Mouse (Mus musculus): Measurements from ENCODE around the gene Tex35. TPM values are rescaled to one million over a fixed set of nuclear protein-coding genes. Genes with fewer than 3 reads are reported as not detected.

Tex35 gene
- polyA plus RNA-seq, 1 experiment from 2014 or later = not detected

DNA sequence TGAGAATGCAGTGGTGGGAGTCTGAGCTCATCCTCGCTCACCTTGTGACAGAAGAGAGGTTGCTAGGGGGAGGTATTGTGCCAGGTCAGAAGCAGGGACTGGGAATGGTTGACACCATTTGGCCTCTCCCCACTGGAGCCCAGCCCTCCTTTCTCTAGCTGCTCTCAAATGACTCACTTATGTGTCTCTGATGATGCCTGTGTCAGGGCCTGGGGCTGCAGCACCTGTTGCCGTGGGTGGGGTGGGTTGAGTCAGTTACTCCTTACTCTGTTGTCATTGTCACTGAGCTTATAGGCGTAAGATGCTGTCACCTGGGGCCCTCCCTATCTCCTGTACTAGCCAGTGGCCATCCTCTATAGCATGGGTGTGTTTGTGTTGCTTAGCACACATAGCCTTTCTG is 17.6 kb downstream of the Tex35 start:
- H3K4me2 ChIP-seq = no peak overlapping the region
- no peaks in the 10 kb centered on the region for H3K36me3 ChIP-seq (ENCODE audit: control insufficient read depth, insufficient read depth, low read length)
- WGBS = 61% methylated on average over 3 of the region's 3 CpGs
- no peak overlapping the region for H3K27ac ChIP-seq (ENCODE audit: low read depth, low read length)
- no peaks in the 10 kb centered on the region for H3K9me3 ChIP-seq (ENCODE audit: control insufficient read depth, low read length)
- peaks cover 3% of the 10 kb centered on the region for H3K4me1 ChIP-seq (replicated peaks; ENCODE audit: control insufficient read depth, insufficient read depth, low read length)
- no peaks in the 10 kb centered on the region for H3K27me3 ChIP-seq (replicated peaks; ENCODE audit: control insufficient read depth, insufficient read depth, low read length)
- H3K4me3 ChIP-seq (ENCODE audit: low read depth, low read length) = no peak overlapping the region
- no peak overlapping the region for H3K9ac ChIP-seq (ENCODE audit: low read depth, low read length)
- DNase-seq (ENCODE audit: low spot score) (no peak), ATAC-seq (replicated peaks; ENCODE audit: low FRiP score) (no peak)

DNA sequence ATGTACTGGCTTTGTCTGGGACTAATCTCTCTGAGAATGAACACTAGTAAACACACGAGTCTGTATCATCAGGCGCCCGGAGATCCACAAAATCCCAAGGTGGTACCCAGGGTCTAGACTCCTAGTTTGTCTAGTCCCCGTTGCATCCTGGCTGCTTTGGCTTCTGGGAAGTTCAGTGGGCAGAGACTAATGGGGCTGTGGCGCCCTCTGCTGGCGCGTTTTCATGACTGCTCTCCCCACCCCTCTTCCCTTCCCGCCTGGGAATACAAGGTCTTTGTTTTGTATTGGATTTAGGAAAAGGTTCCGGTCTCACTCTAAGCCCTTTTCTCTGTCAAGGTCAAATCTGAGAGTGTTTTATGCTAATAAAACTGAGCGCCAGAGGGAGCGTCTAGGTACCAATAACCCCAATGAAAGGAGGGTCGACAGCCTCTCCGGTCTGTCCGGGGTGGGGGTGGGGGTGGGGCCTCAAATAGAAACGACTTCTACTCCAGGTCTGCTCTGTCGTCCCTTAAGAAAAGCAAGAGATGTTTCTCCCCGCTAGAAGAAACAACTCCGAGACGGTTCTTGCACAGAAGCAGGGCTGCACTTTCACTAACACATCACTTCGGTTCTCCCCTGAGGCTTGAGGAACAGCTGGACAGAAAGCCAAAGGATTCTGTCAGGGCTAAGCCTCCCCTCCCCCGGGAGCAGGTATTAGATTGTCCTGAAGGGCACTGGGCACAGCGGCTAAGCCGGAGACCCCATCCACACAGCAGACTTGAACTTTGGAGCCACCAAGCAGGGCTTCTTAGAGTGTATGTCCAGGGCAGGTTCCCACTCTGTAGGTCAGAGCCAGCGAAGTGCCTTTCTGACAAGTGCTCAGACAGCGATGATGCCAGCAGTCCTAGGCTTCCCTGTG is 22.1 kb downstream of the Tex35 start:
- H3K27ac ChIP-seq (ENCODE audit: low read depth, low read length) = no peak overlapping the region
- H3K4me2 ChIP-seq = peak overlapping the region; percentile 63
- 11% methylated on average over 25 of the region's 25 CpGs for WGBS
- peaks cover 3% of the 10 kb centered on the region for H3K4me1 ChIP-seq (replicated peaks; ENCODE audit: control insufficient read depth, insufficient read depth, low read length)
- peak; percentile 48; the same call in 1 of the 2 replicates for ATAC-seq (replicated peaks; ENCODE audit: low FRiP score)
- peak overlapping the region; percentile 35 for H3K9ac ChIP-seq (ENCODE audit: low read depth, low read length)
- H3K27me3 ChIP-seq (replicated peaks; ENCODE audit: control insufficient read depth, insufficient read depth, low read length) = no peaks in the 10 kb centered on the region
- peak overlapping the region; percentile 44 for H3K4me3 ChIP-seq (ENCODE audit: low read depth, low read length)
- H3K36me3 ChIP-seq (ENCODE audit: control insufficient read depth, insufficient read depth, low read length) = no peaks in the 10 kb centered on the region
- DNase-seq (ENCODE audit: low spot score) = peak; percentile 68
- H3K9me3 ChIP-seq (ENCODE audit: control insufficient read depth, low read length) = no peaks in the 10 kb centered on the region

DNA sequence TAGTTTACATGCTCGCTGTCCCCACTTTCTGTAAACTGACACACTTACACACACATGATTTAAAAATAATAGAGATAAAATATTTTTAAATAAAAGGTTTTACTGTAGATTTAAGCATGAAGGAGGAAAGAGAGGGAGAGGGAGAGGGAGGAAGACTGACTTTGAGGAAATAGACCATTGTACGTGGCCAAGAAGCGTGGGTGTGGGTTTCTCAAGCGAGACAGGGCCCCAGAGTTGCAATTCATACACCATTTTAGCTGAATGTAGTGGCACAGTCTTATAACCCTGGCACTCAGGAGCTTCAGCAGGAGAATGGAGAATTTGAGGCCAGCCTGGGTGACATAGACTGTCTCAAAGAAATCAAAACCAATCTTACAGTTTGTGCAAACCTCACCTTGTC is 25.5 kb downstream of the Tex35 start:
- DNase-seq (ENCODE audit: low spot score) (no peak), ATAC-seq (replicated peaks; ENCODE audit: low FRiP score) (no peak)
- 78% methylated on average over 4 of the region's 4 CpGs for WGBS
- no peak overlapping the region for H3K27ac ChIP-seq (ENCODE audit: low read depth, low read length)
- no peaks in the 10 kb centered on the region for H3K36me3 ChIP-seq (ENCODE audit: control insufficient read depth, insufficient read depth, low read length)
- H3K4me1 ChIP-seq (replicated peaks; ENCODE audit: control insufficient read depth, insufficient read depth, low read length) = peaks cover 3% of the 10 kb centered on the region
- H3K27me3 ChIP-seq (replicated peaks; ENCODE audit: control insufficient read depth, insufficient read depth, low read length) = no peaks in the 10 kb centered on the region
- H3K9me3 ChIP-seq (ENCODE audit: control insufficient read depth, low read length) = no peaks in the 10 kb centered on the region
- H3K9ac ChIP-seq (ENCODE audit: low read depth, low read length) = no peak overlapping the region
- H3K4me3 ChIP-seq (ENCODE audit: low read depth, low read length) = no peak overlapping the region
- no peak overlapping the region for H3K4me2 ChIP-seq

DNA sequence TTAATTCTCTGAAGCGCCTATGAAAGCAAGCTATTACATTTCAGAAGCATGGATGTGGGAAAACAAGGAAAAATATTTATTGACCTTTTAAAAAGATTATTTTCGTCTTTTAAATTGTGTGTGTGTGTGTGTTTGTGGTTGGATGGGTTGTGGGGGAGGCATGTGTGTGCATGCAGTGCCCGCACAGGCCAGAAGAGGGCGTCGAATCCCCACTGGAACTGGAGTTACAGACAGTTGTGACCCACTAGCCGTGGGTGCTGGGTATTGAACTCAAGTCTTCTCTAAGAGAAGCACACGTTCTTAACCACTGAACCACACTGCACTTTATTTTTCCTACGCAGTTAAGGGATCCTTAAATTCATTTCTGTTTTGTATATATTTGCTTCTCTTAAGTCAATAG is 26.5 kb downstream of the Tex35 start:
- DNase-seq (ENCODE audit: low spot score) = no peak
- WGBS = 47% methylated on average over 8 of the region's 8 CpGs
- no peaks in the 10 kb centered on the region for H3K9me3 ChIP-seq (ENCODE audit: control insufficient read depth, low read length)

DNA sequence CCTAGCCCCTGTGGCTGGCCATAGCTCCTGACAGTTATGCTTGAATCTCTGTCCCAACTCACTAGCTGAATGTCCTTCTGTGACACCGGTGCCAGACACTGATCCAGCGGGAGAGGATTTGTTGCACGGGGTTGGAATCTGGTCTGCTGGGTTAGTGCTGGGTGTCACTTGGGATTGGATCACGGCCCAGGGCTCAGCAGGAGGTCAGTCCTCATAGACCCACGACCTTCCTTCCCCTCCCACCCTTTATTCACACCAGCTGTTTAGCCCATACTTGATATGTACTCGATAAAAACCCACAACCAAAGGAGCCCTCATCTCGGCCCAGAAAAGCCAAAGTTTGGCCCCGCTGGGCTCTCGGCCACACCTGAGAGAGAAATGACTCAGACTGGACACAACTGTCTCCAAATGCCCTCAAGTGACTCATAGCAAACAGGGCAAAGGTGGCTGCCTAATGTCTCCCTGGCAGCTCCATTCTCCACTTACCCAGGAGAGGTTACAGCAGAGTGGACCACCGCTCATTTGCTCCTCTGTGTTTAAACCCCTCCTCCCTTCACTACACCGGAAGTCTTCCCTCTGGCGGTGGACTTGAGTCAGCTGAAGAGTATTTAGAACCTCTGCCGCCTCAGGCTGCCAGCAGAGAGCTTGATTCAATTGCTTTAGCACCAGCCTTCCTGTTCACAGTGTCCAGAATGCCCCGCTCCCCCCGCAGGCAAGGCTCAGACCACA is 27.2 kb downstream of the Tex35 start:
- H3K9me3 ChIP-seq (ENCODE audit: control insufficient read depth, low read length) = no peaks in the 10 kb centered on the region
- ATAC-seq (replicated peaks; ENCODE audit: low FRiP score) (no peak), DNase-seq (ENCODE audit: low spot score) (no peak)
- 57% methylated on average over 15 of the region's 15 CpGs for WGBS
- H3K4me2 ChIP-seq = no peak overlapping the region
- H3K36me3 ChIP-seq (ENCODE audit: control insufficient read depth, insufficient read depth, low read length) = no peaks in the 10 kb centered on the region
- peaks cover 3% of the 10 kb centered on the region for H3K4me1 ChIP-seq (replicated peaks; ENCODE audit: control insufficient read depth, insufficient read depth, low read length)
- H3K27me3 ChIP-seq (replicated peaks; ENCODE audit: control insufficient read depth, insufficient read depth, low read length) = no peaks in the 10 kb centered on the region
- no peak overlapping the region for H3K27ac ChIP-seq (ENCODE audit: low read depth, low read length)
- H3K9ac ChIP-seq (ENCODE audit: low read depth, low read length) = no peak overlapping the region
- no peak overlapping the region for H3K4me3 ChIP-seq (ENCODE audit: low read depth, low read length)

More for the DNA sequence above, 26.5 kb downstream of the Tex35 start:
- peaks cover 3% of the 10 kb centered on the region for H3K4me1 ChIP-seq (replicated peaks; ENCODE audit: control insufficient read depth, insufficient read depth, low read length)
- H3K9ac ChIP-seq (ENCODE audit: low read depth, low read length) = no peak overlapping the region
- no peak overlapping the region for H3K4me2 ChIP-seq
- H3K27ac ChIP-seq (ENCODE audit: low read depth, low read length) = no peak overlapping the region
- H3K27me3 ChIP-seq (replicated peaks; ENCODE audit: control insufficient read depth, insufficient read depth, low read length) = no peaks in the 10 kb centered on the region
- ATAC-seq (replicated peaks; ENCODE audit: low FRiP score) = no peak
- H3K4me3 ChIP-seq (ENCODE audit: low read depth, low read length) = no peak overlapping the region
- no peaks in the 10 kb centered on the region for H3K36me3 ChIP-seq (ENCODE audit: control insufficient read depth, insufficient read depth, low read length)

DNA sequence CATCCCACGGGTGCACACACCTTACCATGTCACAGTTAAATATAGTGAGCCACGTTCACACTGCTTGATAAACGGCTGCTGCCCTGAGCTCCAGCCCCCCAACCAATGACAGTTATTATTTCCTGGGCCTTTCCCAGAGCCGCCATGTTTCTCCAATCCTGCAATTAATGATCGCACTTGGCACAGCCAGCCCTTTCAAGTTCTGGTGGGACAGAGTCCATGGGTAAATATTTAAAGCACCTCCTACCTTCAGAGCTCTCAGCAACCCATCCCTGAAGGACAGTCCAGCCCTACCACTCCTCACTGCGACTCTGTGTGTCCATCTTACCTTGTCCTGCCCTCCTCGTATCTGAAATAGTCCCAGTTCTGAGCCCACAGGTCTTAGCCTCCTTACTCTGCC is 28.4 kb downstream of the Tex35 start:
- no peak overlapping the region for H3K27ac ChIP-seq (ENCODE audit: low read depth, low read length)
- no peaks in the 10 kb centered on the region for H3K9me3 ChIP-seq (ENCODE audit: control insufficient read depth, low read length)
- ATAC-seq (replicated peaks; ENCODE audit: low FRiP score) (no peak), DNase-seq (ENCODE audit: low spot score) (no peak)
- H3K4me1 ChIP-seq (replicated peaks; ENCODE audit: control insufficient read depth, insufficient read depth, low read length) = peaks cover 3% of the 10 kb centered on the region
- H3K4me2 ChIP-seq = no peak overlapping the region
- H3K36me3 ChIP-seq (ENCODE audit: control insufficient read depth, insufficient read depth, low read length) = no peaks in the 10 kb centered on the region
- H3K9ac ChIP-seq (ENCODE audit: low read depth, low read length) = no peak overlapping the region
- no peak overlapping the region for H3K4me3 ChIP-seq (ENCODE audit: low read depth, low read length)
- 77% methylated on average over 7 of the region's 7 CpGs for WGBS
- H3K27me3 ChIP-seq (replicated peaks; ENCODE audit: control insufficient read depth, insufficient read depth, low read length) = no peaks in the 10 kb centered on the region

DNA sequence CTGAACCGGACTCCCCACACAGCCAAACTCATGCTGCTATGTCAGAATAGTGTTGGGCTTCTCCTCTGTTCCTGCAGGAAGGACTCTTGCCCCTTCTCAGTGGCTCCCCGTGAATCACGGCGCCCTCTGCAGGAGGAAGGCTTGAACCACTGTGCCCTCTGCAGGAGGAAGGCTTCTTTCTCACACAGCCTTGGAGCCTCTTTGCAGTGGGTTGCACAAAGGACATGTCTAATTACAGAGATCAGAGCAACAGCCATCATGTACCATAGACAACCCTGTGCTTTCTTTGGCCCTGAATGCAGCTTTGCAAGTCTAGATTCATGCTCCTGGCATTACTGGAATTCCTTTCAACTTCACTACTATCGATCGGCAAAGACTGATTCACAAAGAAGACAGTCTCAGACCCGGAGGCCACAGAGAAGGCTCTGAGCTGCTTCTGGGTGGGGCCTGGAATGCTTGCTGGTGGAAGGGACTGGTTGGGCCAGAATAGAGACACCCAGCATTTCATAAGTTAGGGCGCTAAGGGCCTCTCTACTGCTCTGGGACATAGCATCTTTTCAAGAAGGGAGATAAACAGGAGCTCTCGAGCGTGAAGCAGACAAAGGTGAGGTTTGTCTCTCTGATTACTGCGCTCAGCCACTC is 29.0 kb downstream of the Tex35 start:
- no peak overlapping the region for H3K27ac ChIP-seq (ENCODE audit: low read depth, low read length)
- no peak overlapping the region for H3K4me3 ChIP-seq (ENCODE audit: low read depth, low read length)
- no peak overlapping the region for H3K9ac ChIP-seq (ENCODE audit: low read depth, low read length)
- 52% methylated on average over 11 of the region's 11 CpGs for WGBS
- DNase-seq (ENCODE audit: low spot score) (peak; percentile 51), ATAC-seq (replicated peaks; ENCODE audit: low FRiP score) (no peak)
- H3K9me3 ChIP-seq (ENCODE audit: control insufficient read depth, low read length) = no peaks in the 10 kb centered on the region
- H3K4me2 ChIP-seq = no peak overlapping the region
- no peaks in the 10 kb centered on the region for H3K36me3 ChIP-seq (ENCODE audit: control insufficient read depth, insufficient read depth, low read length)
- H3K27me3 ChIP-seq (replicated peaks; ENCODE audit: control insufficient read depth, insufficient read depth, low read length) = no peaks in the 10 kb centered on the region
- peaks cover 3% of the 10 kb centered on the region for H3K4me1 ChIP-seq (replicated peaks; ENCODE audit: control insufficient read depth, insufficient read depth, low read length)

DNA sequence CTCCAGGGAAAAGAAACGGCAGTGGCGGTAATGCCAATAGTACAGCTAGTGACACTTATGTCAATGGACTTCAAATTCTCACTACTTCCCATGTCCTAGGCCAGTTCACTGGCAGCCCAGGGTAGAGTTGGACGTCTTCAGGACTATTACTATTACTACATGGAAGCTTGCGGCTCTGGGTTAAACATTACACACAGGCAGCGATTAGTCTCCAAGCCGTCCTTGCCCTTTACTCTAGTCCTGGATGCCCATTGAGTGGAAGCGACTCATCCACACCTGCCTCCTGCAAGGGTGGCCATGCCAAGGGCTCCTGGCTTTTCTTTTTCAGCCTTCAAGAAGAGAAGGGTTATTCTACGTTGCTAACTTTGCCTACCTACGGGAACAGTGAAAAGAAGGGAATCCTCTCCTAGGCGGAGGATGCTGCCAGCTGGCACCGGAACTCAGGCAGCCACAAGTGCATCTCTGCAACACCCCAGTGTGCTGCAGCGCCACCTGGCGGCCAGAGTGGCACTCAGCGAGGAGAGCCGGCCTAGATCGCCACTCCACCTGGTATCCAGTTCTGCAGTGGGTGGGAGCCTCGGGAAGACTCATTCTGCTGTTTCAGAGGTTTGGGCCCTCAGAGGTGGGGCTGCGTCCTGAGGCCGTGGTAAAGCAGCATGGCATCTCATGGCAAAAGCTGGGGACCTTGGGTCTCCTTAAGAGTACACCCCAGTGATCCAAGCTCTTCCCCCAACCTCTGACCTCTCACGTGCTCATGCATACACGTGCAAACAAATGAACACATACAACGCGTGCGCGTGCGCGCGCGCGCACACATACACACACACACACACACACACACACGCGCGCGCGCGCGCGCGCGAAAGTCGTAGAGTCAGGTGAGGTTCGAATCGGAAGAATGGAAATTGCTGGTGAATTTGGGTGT is 31.4 kb downstream of the Tex35 start:
- WGBS = 49% methylated on average over 43 of the region's 43 CpGs
- no peaks in the 10 kb centered on the region for H3K9me3 ChIP-seq (ENCODE audit: control insufficient read depth, low read length)
- peak; percentile 83 for DNase-seq (ENCODE audit: low spot score)
- H3K27ac ChIP-seq (ENCODE audit: low read depth, low read length) = no peak overlapping the region
- H3K36me3 ChIP-seq (ENCODE audit: control insufficient read depth, insufficient read depth, low read length) = no peaks in the 10 kb centered on the region
- H3K4me1 ChIP-seq (replicated peaks; ENCODE audit: control insufficient read depth, insufficient read depth, low read length) = peaks cover 3% of the 10 kb centered on the region
- peak overlapping the region; percentile 51 for H3K4me2 ChIP-seq
- H3K27me3 ChIP-seq (replicated peaks; ENCODE audit: control insufficient read depth, insufficient read depth, low read length) = no peaks in the 10 kb centered on the region
- ATAC-seq (replicated peaks; ENCODE audit: low FRiP score) = peak; percentile 43; the same call in 1 of the 2 replicates
- H3K4me3 ChIP-seq (ENCODE audit: low read depth, low read length) = no peak overlapping the region
- no peak overlapping the region for H3K9ac ChIP-seq (ENCODE audit: low read depth, low read length)
